Mouse (Mus musculus): ENCODE data around the gene Fancg.

GRCm38 (mm10) chr4:43031237-43031995 lies 21.1 kb upstream of the Fancg start, which contains the start of gene Stoml2:
- peak in 2 of 3 experiments; percentile 32 to 49 for TF ChIP-seq MYOG (IDR thresholded peaks at IDR 0.05; ENCODE audit: control insufficient read depth in 1 of 3, insufficient read depth in 1 of 3, insufficient read length in 2 of 3, low read depth in 2 of 3)
- peak; percentile 73 for TF ChIP-seq POLR2A (IDR thresholded peaks at IDR 0.05; ENCODE audit: insufficient read length, low read depth)
- no peak for TF ChIP-seq CEBPB (IDR thresholded peaks at IDR 0.05; ENCODE audit: insufficient read depth, poor library complexity, severe bottlenecking)
- peak; percentile 4 for TF ChIP-seq E2F4 (IDR thresholded peaks at IDR 0.05; ENCODE audit: insufficient read depth)
- no peak for TF ChIP-seq USF1 (IDR thresholded peaks at IDR 0.05; ENCODE audit: low read depth)
- TF ChIP-seq MAX (IDR thresholded peaks at IDR 0.05; ENCODE audit: low read depth) = no peak

All from myocyte (in vitro differentiated cells).